In genomic region chr3:95624628-95625503, GRCm38 (mm10) we compare ENCODE assay signal across 8 mouse cellular contexts. TPM values are rescaled to one million over a fixed set of nuclear protein-coding genes. Genes with fewer than 3 reads are reported as not detected.
A peak's percentile ranks its signal among the peaks of the same experiment; 100 is the strongest.
DNase-seq lines count a peak whose midpoint lies in the region; ATAC-seq lines count a peak whose summit lies in the region.

Gene Ensa, plus strand, starts transcription at chr3:95624993.

- peak; percentile 98 to 100 for DNase-seq in adrenal gland, adult (ENCODE audit: inconsistent age in 2 of 2, low spot score in 1 of 2)
- peak; percentile 100 for DNase-seq in embryo, embryonic 10.5 days (ENCODE audit: low spot score)
- DNase-seq in gastrocnemius, postnatal 14 days: peak; percentile 96
- peak; percentile 99 for DNase-seq in left cerebral cortex, postnatal 10 days (ENCODE audit: extremely low spot score in 1 of 2, low spot score in 2 of 2)
- peak; percentile 97 for DNase-seq in right cerebral cortex, postnatal 25 days
- DNase-seq in urinary bladder, postnatal 4 days (ENCODE audit: low spot score in 2 of 2): peak; percentile 96 to 97

- intact Hi-C loops in gastrocnemius, postnatal 14 days (cut with DNase I; ENCODE audit: low total_unique reads): no loop called here
- intact Hi-C loops in left cerebral cortex, postnatal 10 days (cut with DNase I): loop anchor here (10.0 kb wide), 1 partner anchor 110 kb away; no protein-coding TSS in a partner anchor

- ATAC-seq in inflammation-experienced regulatory T-cells, adult 6 months: peak; percentile 94
- ATAC-seq in megakaryocyte-erythroid progenitor cell, adult 5-6 weeks (replicated peaks; ENCODE audit: low FRiP score, low TSS enrichment, poor library complexity, severe bottlenecking): peak; percentile 97

RNA-seq across cellular contexts. Expression of gene Ensa, which starts in this region (rescaled TPM):
- 10 to 100 TPM; 78.4 to 79.8 TPM for total RNA-seq in gastrocnemius, postnatal 14 days (2021)
- 10 to 100 TPM; 68.7 to 89.9 (median 76.3) TPM for polyA plus RNA-seq in inflammation-experienced regulatory T-cells, adult 6 months (2017; shearing (Covaris generic))
- total RNA-seq in left cerebral cortex, postnatal 10 days (2021): 100 to 1,000 TPM; 231 to 238 TPM
- 38.7 and 39.4 TPM in 2 replicates for total RNA-seq in megakaryocyte-erythroid progenitor cell, adult 5-6 weeks (2014; fragmentation: Nextera tagmentation)
- total RNA-seq in megakaryocyte-erythroid progenitor cell, adult 5-6 weeks (2017): 64.8 and 65.4 TPM in 2 replicates

Comparison
In these comparisons a context has a peak if more than half of its experiments do, and no peak if none do; other contexts are left out.
1. Peak in every context shown above with its lines: DNase-seq and ATAC-seq.